Mouse (Mus musculus): ENCODE measurements around the gene Ndufs6. TPM values are rescaled to one million over a fixed set of nuclear protein-coding genes. Genes with fewer than 3 reads are reported as not detected.

The Ndufs6 gene
- total and polyA plus RNA-seq, 3 experiments: 266 to 276 TPM; not detected in 1

GRCm38 (mm10) chr13:73298717-73299116 lies 29.6 kb downstream of the Ndufs6 start:
- H3K4me3 ChIP-seq (ENCODE audit: control insufficient read depth in 1 of 2, insufficient read depth in 1 of 2, low read depth in 2 of 2, low read length in 2 of 2): no peak overlapping the region
- H3K27ac ChIP-seq (ENCODE audit: control insufficient read depth, low read depth, low read length): no peak overlapping the region
- H3K9me3 ChIP-seq (replicated peaks; ENCODE audit: insufficient read depth, low read length): no peaks in the 10 kb centered on the region
- no peak for TF ChIP-seq TAL1 (IDR thresholded peaks at IDR 0.05; ENCODE audit: low read length)
- H3K9ac ChIP-seq (ENCODE audit: control insufficient read depth, low read depth, low read length, poor library complexity, severe bottlenecking): no peak overlapping the region
- H3K27me3 ChIP-seq (ENCODE audit: control insufficient read depth in 1 of 2, insufficient read depth in 2 of 2, low read length in 2 of 2): no peaks in the 10 kb centered on the region; a peak in 1 of 4 replicates
- no peak for DNase-seq (ENCODE audit: low read depth, low spot score)
- H3K36me3 ChIP-seq (ENCODE audit: control insufficient read depth in 1 of 2, insufficient read depth in 2 of 2, low read length in 2 of 2): no peaks in the 10 kb centered on the region
- H3K4me1 ChIP-seq (ENCODE audit: control insufficient read depth in 1 of 2, insufficient read depth in 2 of 2, low read length in 2 of 2): no peaks in the 10 kb centered on the region
- H3K79me2 ChIP-seq (ENCODE audit: control insufficient read depth, insufficient read depth, low read length, poor library complexity): no peaks in the 10 kb centered on the region

DNA sequence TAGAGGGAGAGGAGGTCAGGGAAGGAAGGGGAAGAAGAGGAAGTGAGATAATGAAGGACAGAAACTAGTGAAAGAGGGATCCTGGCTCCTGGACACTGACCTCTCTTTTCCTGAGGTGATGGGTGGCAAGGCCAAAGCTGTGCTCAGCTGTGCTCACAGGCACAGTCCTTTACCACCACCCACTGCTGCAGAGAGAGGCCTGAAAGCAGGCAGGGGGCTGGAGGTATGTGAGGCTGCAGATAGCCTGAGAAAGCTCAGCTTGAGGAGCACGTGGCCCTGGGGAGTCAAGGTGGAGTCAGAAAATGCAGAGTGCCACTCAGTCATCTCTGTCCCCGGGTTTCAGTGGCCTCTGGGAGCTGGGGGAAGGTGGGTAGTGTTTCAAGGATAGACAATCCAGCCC lies 37.2 kb downstream of the Ndufs6 start:
- Histone ChIP-seq H3K4me1 (ENCODE audit: control insufficient read depth in 1 of 2, insufficient read depth in 2 of 2, low read length in 2 of 2) (no peaks in the 10 kb centered on the region), H3K4me3 (ENCODE audit: control insufficient read depth in 1 of 2, insufficient read depth in 1 of 2, low read depth in 2 of 2, low read length in 2 of 2) (no peak overlapping the region), H3K27ac (ENCODE audit: control insufficient read depth, low read depth, low read length) (no peak overlapping the region), H3K36me3 (ENCODE audit: control insufficient read depth in 1 of 2, insufficient read depth in 2 of 2, low read length in 2 of 2) (no peaks in the 10 kb centered on the region), H3K9ac (ENCODE audit: control insufficient read depth, low read depth, low read length, poor library complexity, severe bottlenecking) (no peak overlapping the region), H3K9me3 (replicated peaks; ENCODE audit: insufficient read depth, low read length) (no peaks in the 10 kb centered on the region), H3K27me3 (ENCODE audit: control insufficient read depth in 1 of 2, insufficient read depth in 2 of 2, low read length in 2 of 2) (no peaks in the 10 kb centered on the region), H3K79me2 (ENCODE audit: control insufficient read depth, insufficient read depth, low read length, poor library complexity) (no peaks in the 10 kb centered on the region)
- no peak for DNase-seq (ENCODE audit: low read depth, low spot score)
- TF ChIP-seq HCFC1 (IDR thresholded peaks at IDR 0.05; ENCODE audit: low read depth, low read length): no peak
- TF ChIP-seq ELF1 (IDR thresholded peaks at IDR 0.05; ENCODE audit: low read depth, low read length): no peak
- TF ChIP-seq ZMIZ1 (IDR thresholded peaks at IDR 0.05; ENCODE audit: low read depth, low read length): no peak
- no peak for TF ChIP-seq NRF1 (IDR thresholded peaks at IDR 0.05; ENCODE audit: insufficient read depth, low read depth, low read length, poor library complexity, severe bottlenecking)
- TF ChIP-seq POLR2AphosphoS2 (IDR thresholded peaks at IDR 0.05; ENCODE audit: low read length): no peak
- no peak for TF ChIP-seq JUND (IDR thresholded peaks at IDR 0.05; ENCODE audit: low read depth, low read length)
- TF ChIP-seq BHLHE40 (IDR thresholded peaks at IDR 0.05; ENCODE audit: borderline replicate concordance, low read depth, low read length): no peak
- no peak for TF ChIP-seq MXI1 (IDR thresholded peaks at IDR 0.05; ENCODE audit: low read depth, low read length)
- TF ChIP-seq POLR2AphosphoS5 (IDR thresholded peaks at IDR 0.05; ENCODE audit: borderline replicate concordance, low read depth, low read length): no peak
- no peak for TF ChIP-seq TAL1 (IDR thresholded peaks at IDR 0.05; ENCODE audit: low read length)
- TF ChIP-seq UBTF (IDR thresholded peaks at IDR 0.05; ENCODE audit: borderline replicate concordance, insufficient read depth, low read depth, low read length): no peak
- no peak for TF ChIP-seq E2F4 (IDR thresholded peaks at IDR 0.05; ENCODE audit: borderline replicate concordance, low read depth, low read length)
- TF ChIP-seq GABPA (IDR thresholded peaks at IDR 0.05; ENCODE audit: low read depth, low read length): no peak

- Histone ChIP-seq H3K27ac (ENCODE audit: control insufficient read depth, low read depth, low read length) (no peak overlapping the region), H3K79me2 (ENCODE audit: control insufficient read depth, insufficient read depth, low read length, poor library complexity) (no peaks in the 10 kb centered on the region), H3K4me3 (ENCODE audit: control insufficient read depth in 1 of 2, insufficient read depth in 1 of 2, low read depth in 2 of 2, low read length in 2 of 2) (no peak overlapping the region), H3K9ac (ENCODE audit: control insufficient read depth, low read depth, low read length, poor library complexity, severe bottlenecking) (no peak overlapping the region), H3K27me3 (ENCODE audit: control insufficient read depth in 1 of 2, insufficient read depth in 2 of 2, low read length in 2 of 2) (no peaks in the 10 kb centered on the region), H3K36me3 (ENCODE audit: control insufficient read depth in 1 of 2, insufficient read depth in 2 of 2, low read length in 2 of 2) (no peaks in the 10 kb centered on the region), H3K4me1 (ENCODE audit: control insufficient read depth in 1 of 2, insufficient read depth in 2 of 2, low read length in 2 of 2) (no peaks in the 10 kb centered on the region), H3K9me3 (replicated peaks; ENCODE audit: insufficient read depth, low read length) (no peaks in the 10 kb centered on the region)
- no peak for TF ChIP-seq E2F4 (IDR thresholded peaks at IDR 0.05; ENCODE audit: borderline replicate concordance, low read depth, low read length)
- no peak for TF ChIP-seq KAT2A (conservative IDR thresholded peaks at IDR 0.05; ENCODE audit: low read depth, low read length)
- TF ChIP-seq ELF1 (IDR thresholded peaks at IDR 0.05; ENCODE audit: low read depth, low read length): no peak
- no peak for TF ChIP-seq UBTF (IDR thresholded peaks at IDR 0.05; ENCODE audit: borderline replicate concordance, insufficient read depth, low read depth, low read length)
- no peak for TF ChIP-seq SMC3 (IDR thresholded peaks at IDR 0.05; ENCODE audit: low read depth, low read length)
- TF ChIP-seq GABPA (IDR thresholded peaks at IDR 0.05; ENCODE audit: low read depth, low read length): no peak
- no peak for TF ChIP-seq CHD2 (IDR thresholded peaks at IDR 0.05; ENCODE audit: low read length)
- no peak for DNase-seq (ENCODE audit: low read depth, low spot score)
Measured at GRCm38 (mm10) chr13:73290206-73290605, 38.1 kb downstream of the Ndufs6 start.
